Mouse (Mus musculus): Measurements from ENCODE around the gene Elmo1.

- TF ChIP-seq MAX (IDR thresholded peaks at IDR 0.05; ENCODE audit: low read depth): no peak
- no peak for TF ChIP-seq MYOD1 (IDR thresholded peaks at IDR 0.05; ENCODE audit: control insufficient read depth in 1 of 3, insufficient read length in 2 of 3, low read depth in 2 of 3)
- TF ChIP-seq USF1 (IDR thresholded peaks at IDR 0.05; ENCODE audit: low read depth): no peak
- no peak for TF ChIP-seq POLR2A (IDR thresholded peaks at IDR 0.05; ENCODE audit: insufficient read length, low read depth)
- no peak for TF ChIP-seq TCF12 (IDR thresholded peaks at IDR 0.05; ENCODE audit: insufficient read depth, poor library complexity, severe bottlenecking)
- TF ChIP-seq E2F4 (IDR thresholded peaks at IDR 0.05; ENCODE audit: insufficient read depth): no peak
- TF ChIP-seq MYOG (IDR thresholded peaks at IDR 0.05; ENCODE audit: control insufficient read depth in 1 of 3, insufficient read depth in 1 of 3, insufficient read length in 2 of 3, low read depth in 2 of 3): no peak
- TF ChIP-seq POLR2AphosphoS2 (IDR thresholded peaks at IDR 0.05; ENCODE audit: insufficient read length, low read depth): no peak
These were observed 27.1 kb upstream of the Elmo1 start for GRCm38 (mm10) chr13:20063331-20063730.
